Mouse (Mus musculus) cerebellum, adult 2 months (tissue): ENCODE results near the gene Cldn12. TPM values are rescaled to one million over a fixed set of nuclear protein-coding genes. Genes with fewer than 3 reads are reported as not detected.

Source experiments
- DNase-seq, 2 experiments: peaks; one replicate each; pipeline ENCODE4 v3.0.0; 2021
- H3K27ac ChIP-seq: fragments of 200-500 bp; 2 replicates; pipeline ENCODE4 v1.5.1; 2012; ENCODE audit warnings: low read length, control low read depth, inconsistent platforms; ENCODE audit not compliant: insufficient read depth
- H3K27me3 ChIP-seq: fragments of 200-500 bp; 2 replicates; pipeline ENCODE4 v1.6.1; 2012; ENCODE audit warnings: inconsistent platforms, mild to moderate bottlenecking, low read length, moderate library complexity; ENCODE audit not compliant: control insufficient read depth, insufficient read depth
- H3K4me1 ChIP-seq: fragments of 200-500 bp; 2 replicates; pipeline ENCODE4 v1.6.1; 2011; ENCODE audit warnings: low read length; ENCODE audit not compliant: control insufficient read depth, insufficient read depth
- H3K4me3 ChIP-seq: fragments of 200-500 bp; replicated peaks from 2 replicates; pipeline ENCODE3; 2011; ENCODE audit warnings: mild to moderate bottlenecking, low read depth, low read length, control low read depth; ENCODE audit not compliant: insufficient read depth
- CTCF ChIP-seq: fragments of 200-500 bp; IDR thresholded peaks from 2 replicates; pipeline ENCODE4 v1.5.1; 2011; ENCODE audit warnings: low read depth, mild to moderate bottlenecking, control low read depth, low read length, moderate library complexity, borderline replicate concordance; ENCODE audit not compliant: insufficient read depth
- POLR2A ChIP-seq: fragments of 200-500 bp; IDR thresholded peaks from 2 replicates; pipeline ENCODE4 v1.6.1; 2011; ENCODE audit warnings: low read length, control low read depth, borderline replicate concordance; ENCODE audit not compliant: insufficient read depth
- WGBS: fragments of 180-500 bp; shearing (Covaris S2); methylation state at CpG from one replicate; pipeline ENCODE4 v1.1.7; 2018; 5-methylcytosine and 5-hydroxymethylcytosine counted together
- polyA plus RNA-seq: library from polyadenylated mRNA; depleted of rRNA; stranded (reverse); fragments of >200 nt; gene quantifications from 2 replicates; pipeline ENCODE4 v1.2.3, GENCODE M21; 2012

The Cldn12 gene
- polyA plus RNA-seq, 1 experiment, result 45.0 TPM

- DNase-seq, result no peak
- no peak overlapping the region for H3K27ac ChIP-seq
- no peak for TF ChIP-seq POLR2A
- no peak for TF ChIP-seq CTCF
- H3K4me3 ChIP-seq, result no peak overlapping the region
- H3K4me1 ChIP-seq, result no peaks in the 10 kb centered on the region
- no peaks in the 10 kb centered on the region for H3K27me3 ChIP-seq
- WGBS, result 93% methylated on average over 1 of the region's 1 CpGs
Measured at GRCm38 (mm10) chr5:5536131-5536530, 21.4 kb upstream of the Cldn12 start.

- WGBS, result 93% methylated on average over 3 of the region's 3 CpGs
- no peak for TF ChIP-seq POLR2A
- TF ChIP-seq CTCF, result no peak
- no peak overlapping the region for H3K4me3 ChIP-seq
- H3K27ac ChIP-seq, result no peak overlapping the region
- no peak for DNase-seq
- no peaks in the 10 kb centered on the region for H3K27me3 ChIP-seq
- H3K4me1 ChIP-seq, result no peaks in the 10 kb centered on the region
Measured at GRCm38 (mm10) chr5:5533656-5534420, 19.1 kb upstream of the Cldn12 start.

GRCm38 (mm10) chr5:5515411-5515810 lies 653 bp upstream of the Cldn12 start:
- Histone ChIP-seq H3K27ac (no peak overlapping the region), H3K4me1 (peaks cover 6% of the 10 kb centered on the region; the same call in 1 of the 2 replicates), H3K27me3 (no peaks in the 10 kb centered on the region), H3K4me3 (no peak overlapping the region)
- peak in 1 of 2 experiments; percentile 26 for DNase-seq
- WGBS, result 83% methylated on average over 5 of the region's 5 CpGs
- TF ChIP-seq POLR2A (no peak), CTCF (no peak)

- H3K27ac ChIP-seq, result no peak overlapping the region
- no peak for DNase-seq
- 74% methylated on average over 3 of the region's 3 CpGs for WGBS
- H3K4me3 ChIP-seq, result no peak overlapping the region
- H3K27me3 ChIP-seq, result no peaks in the 10 kb centered on the region
- H3K4me1 ChIP-seq, result peaks cover 17% of the 10 kb centered on the region
- TF ChIP-seq POLR2A, result no peak
Measured at GRCm38 (mm10) chr5:5511401-5511800, 3.4 kb downstream of the Cldn12 start.

- Histone ChIP-seq H3K27ac (no peak overlapping the region), H3K4me1 (peaks cover 17% of the 10 kb centered on the region), H3K4me3 (no peak overlapping the region), H3K27me3 (no peaks in the 10 kb centered on the region)
- TF ChIP-seq CTCF (no peak), POLR2A (no peak)
- WGBS, result 65% methylated on average over 5 of the region's 5 CpGs
- no peak for DNase-seq
Measured at GRCm38 (mm10) chr5:5510989-5511388, 3.8 kb downstream of the Cldn12 start.

- Histone ChIP-seq H3K27ac (no peak overlapping the region), H3K27me3 (no peaks in the 10 kb centered on the region), H3K4me1 (peaks cover 17% of the 10 kb centered on the region), H3K4me3 (no peak overlapping the region)
- WGBS, result 30% methylated on average over 10 of the region's 10 CpGs
- no peak for TF ChIP-seq CTCF
- TF ChIP-seq POLR2A, result no peak
- DNase-seq, result peak; percentile 41 to 50
Measured at GRCm38 (mm10) chr5:5510304-5510887, 4.4 kb downstream of the Cldn12 start.

- H3K27ac ChIP-seq, result peak overlapping the region; percentile 9; the same call in 1 of the 2 replicates
- TF ChIP-seq POLR2A, result no peak
- no peak for TF ChIP-seq CTCF
- H3K27me3 ChIP-seq, result no peaks in the 10 kb centered on the region
- WGBS, result 23% methylated on average over 10 of the region's 10 CpGs
- peaks cover 17% of the 10 kb centered on the region for H3K4me1 ChIP-seq
- H3K4me3 ChIP-seq, result peak overlapping the region; percentile 44
- DNase-seq, result no peak
Measured at GRCm38 (mm10) chr5:5508231-5508630, 6.5 kb downstream of the Cldn12 start.

GRCm38 (mm10) chr5:5507701-5508225 lies 7.0 kb downstream of the Cldn12 start:
- WGBS, result 12% methylated on average over 20 of the region's 20 CpGs
- Histone ChIP-seq H3K4me1 (peaks cover 17% of the 10 kb centered on the region), H3K4me3 (peak overlapping the region; percentile 44), H3K27ac (peak overlapping the region; percentile 9; the same call in 1 of the 2 replicates), H3K27me3 (no peaks in the 10 kb centered on the region)
- TF ChIP-seq POLR2A (no peak), CTCF (peak; percentile 81)
- DNase-seq, result peak; percentile 86 to 88
